In the genomic region with DNA sequence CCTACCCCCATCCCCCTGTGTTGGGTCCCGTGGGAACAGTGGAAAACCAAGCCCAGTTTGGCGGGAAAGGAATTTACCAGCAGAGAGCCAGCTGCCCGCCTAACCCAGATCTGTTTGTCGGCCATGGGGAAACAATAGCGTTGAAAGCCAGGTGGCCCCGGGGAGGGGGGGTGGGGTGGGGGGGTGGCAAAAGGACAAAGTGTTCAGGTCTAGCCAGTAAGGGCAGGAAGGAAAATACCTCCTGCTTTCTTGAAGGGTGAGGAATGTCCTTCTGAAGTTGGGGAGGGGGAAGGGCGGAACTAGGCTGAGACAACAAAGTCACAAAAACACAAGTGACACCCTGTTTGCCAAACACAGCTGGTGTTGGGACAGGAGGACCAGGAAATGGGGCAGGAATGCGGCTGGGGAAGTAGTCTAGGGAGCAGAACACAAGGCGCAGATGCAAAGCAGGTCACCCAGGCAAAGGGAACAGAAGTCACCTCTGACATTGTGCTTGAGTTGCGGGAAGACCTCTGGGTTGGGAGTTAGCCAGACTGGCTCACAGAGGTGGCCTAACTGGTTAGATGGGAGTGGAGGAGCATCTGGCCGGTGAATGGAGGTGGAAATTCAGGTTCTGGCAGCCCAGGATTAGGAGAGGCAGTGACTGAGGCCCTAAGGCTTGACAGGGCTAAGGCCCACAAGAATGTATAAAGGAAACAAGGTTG, we compare ENCODE assay signal across 8 mouse cellular contexts. TPM values are rescaled to one million over a fixed set of nuclear protein-coding genes. Genes with fewer than 3 reads are reported as not detected.
A peak's percentile ranks its signal among the peaks of the same experiment; 100 is the strongest.
DNase-seq lines count a peak whose midpoint lies in the region; ATAC-seq and TF ChIP-seq lines count a peak whose summit lies in the region.

No protein-coding gene starts in this region.

- 30% methylated on average over 11 of the region's 11 CpGs for WGBS in kidney, embryonic 16.5 days

- peaks cover 16% of the 10 kb centered on the region for H3K4me1 ChIP-seq in kidney, embryonic 16.5 days (ENCODE audit: insufficient read depth, low read length)

- TF ChIP-seq CTCF in layer of hippocampus, adult 2 months (conservative IDR thresholded peaks at IDR 0.05) = no peak

- H3K36me3 ChIP-seq in kidney, embryonic 16.5 days (ENCODE audit: insufficient read depth, low read length) = peaks cover 12% of the 10 kb centered on the region

- no peak overlapping the region for H3K4me3 ChIP-seq in layer of hippocampus, adult 2 months
- no peak overlapping the region for H3K4me3 ChIP-seq in kidney, embryonic 16.5 days (ENCODE audit: low read length)

- H3K9ac ChIP-seq in kidney, embryonic 16.5 days (replicated peaks; ENCODE audit: low read length) = no peak overlapping the region

- no peaks in the 10 kb centered on the region for H3K27me3 ChIP-seq in kidney, embryonic 16.5 days (ENCODE audit: insufficient read depth, low read length)

- peak; percentile 69 for ATAC-seq in kidney, embryonic 16.5 days (ENCODE audit: low FRiP score, low TSS enrichment)

- H3K27ac ChIP-seq in layer of hippocampus, adult 2 months = peak overlapping the region; percentile 61; the same call in 1 of the 2 replicates
- peak overlapping the region; percentile 65 for H3K27ac ChIP-seq in kidney, embryonic 16.5 days (ENCODE audit: low read length)

- H3K4me2 ChIP-seq in kidney, embryonic 16.5 days (replicated peaks; ENCODE audit: low read depth, low read length) = no peak overlapping the region

- H3K9me3 ChIP-seq in kidney, embryonic 16.5 days (ENCODE audit: low read length) = no peaks in the 10 kb centered on the region

- DNase-seq in layer of hippocampus, adult 2 months (ENCODE audit: low spot score in 2 of 2) = no peak
- no peak for DNase-seq in layer of hippocampus, postnatal 25 days (ENCODE audit: extremely low spot score in 1 of 2, low spot score in 1 of 2)
- peak; percentile 53 for DNase-seq in gastrocnemius, postnatal 25 days
- peak; percentile 23 for DNase-seq in skeletal muscle tissue, adult 2 months (ENCODE audit: low read depth, low spot score)
- DNase-seq in right cerebral cortex, postnatal 4 days = no peak
- DNase-seq in T-cell, adult 2 months (ENCODE audit: low spot score) = no peak
- DNase-seq in layer of hippocampus, adult 9-11 months = no peak

RNA-seq across cellular contexts. Expression of a gene that starts 31.7 kb away (rescaled TPM):
- 1 to 10 TPM; 8.2 to 9.2 TPM for total RNA-seq in layer of hippocampus, adult 2 months (2021)
- total RNA-seq in layer of hippocampus, postnatal 25 days (2021) = 1 to 10 TPM; 8.4 to 9.2 TPM
- total RNA-seq in gastrocnemius, postnatal 25 days (2021) = 1 to 10 TPM in 1 of 2 experiments, under 1 TPM in 1; 0.59 to 1.1 TPM
- 16.7 and 18.0 TPM in 2 replicates for polyA plus RNA-seq in kidney, embryonic 16.5 days (2015; fragmentation: Nextera tagmentation; extraction: Ambion mirVana)

Comparison
In these comparisons a context has a peak if more than half of its experiments do, and no peak if none do; other contexts are left out.
1. DNase-seq: peak in gastrocnemius, postnatal 25 days (single experiment) and skeletal muscle tissue, adult 2 months (single experiment); none in layer of hippocampus, adult 2 months (0 of 2), layer of hippocampus, postnatal 25 days (0 of 2), right cerebral cortex, postnatal 4 days (single experiment), T-cell, adult 2 months (single experiment) and layer of hippocampus, adult 9-11 months (single experiment).
2. RNA of a gene that starts 31.7 kb away (total RNA-seq): 8.2 to 9.2 TPM in layer of hippocampus, adult 2 months and 8.4 to 9.2 TPM in layer of hippocampus, postnatal 25 days; 0.59 to 1.1 TPM in gastrocnemius, postnatal 25 days; every median in the first group is over 4 times any median in the second.